Mouse (Mus musculus) cortical plate, adult 2 months (tissue): ENCODE measurements around the gene Zfyve27. TPM values are rescaled to one million over a fixed set of nuclear protein-coding genes. Genes with fewer than 3 reads are reported as not detected.

Experiments used
- H3K27ac ChIP-seq: fragments of 200-500 bp; 2 replicates; pipeline ENCODE4 v1.5.1; 2012; ENCODE audit warnings: low read length, control low read depth, inconsistent platforms; ENCODE audit not compliant: insufficient read depth
- H3K4me1 ChIP-seq: fragments of 200-500 bp; 2 replicates; pipeline ENCODE4 v1.6.1; 2011; ENCODE audit warnings: low read length; ENCODE audit not compliant: control insufficient read depth, insufficient read depth
- H3K4me3 ChIP-seq: fragments of 200-500 bp; 2 replicates; pipeline ENCODE4 v1.5.1; 2011; ENCODE audit warnings: mild to moderate bottlenecking, low read length, control low read depth; ENCODE audit not compliant: insufficient read depth
- CTCF ChIP-seq: fragments of 200-500 bp; IDR thresholded peaks from 2 replicates; pipeline ENCODE4 v1.5.1; 2011; ENCODE audit warnings: mild to moderate bottlenecking, control low read depth, low read length; ENCODE audit not compliant: insufficient read depth; ENCODE audit errors: extremely low read depth
- POLR2A ChIP-seq: fragments of 200-500 bp; IDR thresholded peaks from 2 replicates; pipeline ENCODE4 v1.6.1; 2011; ENCODE audit warnings: mild to moderate bottlenecking, low read length, control low read depth; ENCODE audit not compliant: insufficient read depth; ENCODE audit errors: extremely low read depth
- polyA plus RNA-seq: library from polyadenylated mRNA; depleted of rRNA; stranded (reverse); fragments of >200 nt; gene quantifications from 2 replicates; pipeline ENCODE4 v1.2.3, GENCODE M21; 2012

Gene Zfyve27
- polyA plus RNA-seq, 1 experiment, result 107 TPM

GRCm38 (mm10) chr19:42197066-42197465 is 33.3 kb downstream of the Zfyve27 start:
- H3K4me1 ChIP-seq, result no peaks in the 10 kb centered on the region
- no peak overlapping the region for H3K4me3 ChIP-seq
- no peak overlapping the region for H3K27ac ChIP-seq
- TF ChIP-seq POLR2A (no peak), CTCF (peak; percentile 25; the same call in 1 of the 2 replicates)

- Histone ChIP-seq H3K4me1 (no peaks in the 10 kb centered on the region), H3K4me3 (no peak overlapping the region), H3K27ac (no peak overlapping the region)
- no peak for TF ChIP-seq POLR2A
- no peak for TF ChIP-seq CTCF
Observed at GRCm38 (mm10) chr19:42198026-42198425, 34.3 kb downstream of the Zfyve27 start.

GRCm38 (mm10) chr19:42201696-42202381 is 38.1 kb downstream of the Zfyve27 start, which contains the start of gene Sfrp5:
Gene Sfrp5, minus strand, starts transcription at chr19:42202252.
- TF ChIP-seq CTCF, result no peak
- no peak for TF ChIP-seq POLR2A
- Histone ChIP-seq H3K27ac (no peak within 1 kb of the TSS), H3K4me3 (no peak within 1 kb of the TSS), H3K4me1 (no peaks in the 10 kb centered on the region)

- no peak for TF ChIP-seq POLR2A
- TF ChIP-seq CTCF, result no peak
- Histone ChIP-seq H3K4me3 (no peak overlapping the region), H3K27ac (no peak overlapping the region), H3K4me1 (no peaks in the 10 kb centered on the region)
Observed at GRCm38 (mm10) chr19:42202467-42202866, 38.7 kb downstream of the Zfyve27 start.

- no peak overlapping the region for H3K4me3 ChIP-seq
- no peaks in the 10 kb centered on the region for H3K4me1 ChIP-seq
- TF ChIP-seq CTCF (no peak), POLR2A (no peak)
- H3K27ac ChIP-seq, result no peak overlapping the region
Observed at GRCm38 (mm10) chr19:42204306-42204705, 40.6 kb downstream of the Zfyve27 start.

- H3K4me1 ChIP-seq, result no peaks in the 10 kb centered on the region
- no peak overlapping the region for H3K4me3 ChIP-seq
- no peak for TF ChIP-seq POLR2A
- TF ChIP-seq CTCF, result no peak
- no peak overlapping the region for H3K27ac ChIP-seq
Observed at GRCm38 (mm10) chr19:42205201-42205600, 41.5 kb downstream of the Zfyve27 start.

- H3K27ac ChIP-seq, result no peak overlapping the region
- no peak for TF ChIP-seq POLR2A
- no peak for TF ChIP-seq CTCF
Observed at GRCm38 (mm10) chr19:42209485-42209884, 45.7 kb downstream of the Zfyve27 start.

GRCm38 (mm10) chr19:42209976-42210375 is 46.2 kb downstream of the Zfyve27 start:
- no peak overlapping the region for H3K4me3 ChIP-seq
- H3K27ac ChIP-seq, result no peak overlapping the region
- H3K4me1 ChIP-seq, result no peaks in the 10 kb centered on the region
- TF ChIP-seq CTCF, result no peak
- TF ChIP-seq POLR2A, result no peak

More at GRCm38 (mm10) chr19:42209485-42209884, 45.7 kb downstream of the Zfyve27 start:
- no peak overlapping the region for H3K4me3 ChIP-seq
- no peaks in the 10 kb centered on the region for H3K4me1 ChIP-seq

- H3K4me1 ChIP-seq, result no peaks in the 10 kb centered on the region
- no peak overlapping the region for H3K4me3 ChIP-seq
- H3K27ac ChIP-seq, result no peak overlapping the region
- TF ChIP-seq CTCF (no peak), POLR2A (no peak)
Observed at GRCm38 (mm10) chr19:42211936-42212335, 48.2 kb downstream of the Zfyve27 start.

GRCm38 (mm10) chr19:42214601-42215000 is 50.9 kb downstream of the Zfyve27 start:
- H3K4me1 ChIP-seq, result no peaks in the 10 kb centered on the region
- H3K27ac ChIP-seq, result no peak overlapping the region
- no peak for TF ChIP-seq POLR2A
- no peak for TF ChIP-seq CTCF
- no peak overlapping the region for H3K4me3 ChIP-seq
